Mouse (Mus musculus): ENCODE measurements at regions not wholly inside any gene's neighbourhood (a gene's known extent, or its start where the extent isn't known, plus 50 kb on each side); places are given as distances from the start of the nearest gene placed in this dataset.

GRCm38 (mm10) chr15:36933581-36933991 lies 74.0 kb downstream of the Zfp706 start:
- Histone ChIP-seq H3K27me3 (no peaks in the 10 kb centered on the region), H3K4me1 (replicated peaks) (peaks cover 9% of the 10 kb centered on the region), H3K9ac (no peak overlapping the region), H3K9me3 (no peaks in the 10 kb centered on the region), H3K27ac (replicated peaks) (no peak overlapping the region), H3K4me3 (no peak overlapping the region), H3K36me3 (no peaks in the 10 kb centered on the region), H3K4me2 (no peak overlapping the region)
- 86% methylated on average over 2 of the region's 2 CpGs for WGBS
- no peak for ATAC-seq (ENCODE audit: low FRiP score, low read depth)

DNA sequence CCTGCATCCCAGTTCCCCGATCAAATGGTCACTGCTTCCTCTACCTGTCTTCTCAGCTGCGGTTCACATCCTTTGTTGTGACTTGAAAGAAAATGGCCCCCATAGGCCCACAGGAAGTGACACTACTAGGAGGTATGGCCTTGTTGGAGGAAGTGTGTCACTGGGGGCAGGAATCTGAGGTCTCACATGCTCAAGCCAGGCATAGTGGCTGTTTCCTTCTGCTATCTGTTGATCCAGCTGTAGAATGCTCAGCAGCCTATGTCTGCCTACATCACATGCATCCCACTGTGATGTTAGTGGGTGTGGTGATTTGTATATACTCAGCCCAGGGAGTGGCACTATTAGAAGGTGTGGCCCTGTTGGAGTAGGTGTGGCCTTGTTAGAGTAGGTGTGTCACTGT lies 76.1 kb downstream of the Zfp706 start:
- Histone ChIP-seq H3K27ac (replicated peaks) (no peak overlapping the region), H3K27me3 (no peaks in the 10 kb centered on the region), H3K9ac (no peak overlapping the region), H3K4me2 (no peak overlapping the region), H3K4me1 (replicated peaks) (no peaks in the 10 kb centered on the region), H3K9me3 (no peaks in the 10 kb centered on the region), H3K4me3 (no peak overlapping the region), H3K36me3 (no peaks in the 10 kb centered on the region)
- no peak for ATAC-seq (ENCODE audit: low FRiP score, low read depth)
- 81% methylated on average over 2 of the region's 2 CpGs for WGBS

- Histone ChIP-seq H3K9ac (no peak overlapping the region), H3K4me2 (no peak overlapping the region), H3K36me3 (no peaks in the 10 kb centered on the region), H3K4me1 (replicated peaks) (no peaks in the 10 kb centered on the region), H3K9me3 (no peaks in the 10 kb centered on the region), H3K27ac (replicated peaks) (no peak overlapping the region), H3K27me3 (no peaks in the 10 kb centered on the region), H3K4me3 (no peak overlapping the region)
- WGBS = 85% methylated on average over 6 of the region's 6 CpGs
- ATAC-seq (ENCODE audit: low FRiP score, low read depth) = no peak
These were observed 77.1 kb downstream of the Zfp706 start for GRCm38 (mm10) chr15:36930433-36930832.

- WGBS = 82% methylated on average over 2 of the region's 2 CpGs
These were observed 77.8 kb downstream of the Zfp706 start for GRCm38 (mm10) chr15:36929786-36930185.

DNA sequence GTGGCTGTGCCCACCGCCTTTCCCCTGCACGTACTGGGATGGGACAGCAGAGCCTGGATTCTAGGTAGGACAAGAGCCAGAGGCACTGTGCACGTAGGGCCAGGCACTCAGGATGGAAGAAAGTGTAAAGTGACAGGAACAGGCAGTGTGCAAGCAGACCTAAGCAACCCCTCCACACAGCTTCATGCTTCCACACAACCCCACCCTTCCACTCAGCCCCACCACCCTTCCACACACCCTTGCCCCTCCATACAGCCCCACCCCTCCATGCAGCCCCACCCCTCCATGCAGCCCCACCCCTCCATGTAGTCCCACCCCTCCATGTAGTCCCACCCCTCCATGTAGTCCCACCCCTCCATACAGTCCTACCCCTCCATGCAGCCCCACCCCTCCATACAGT lies 78.5 kb downstream of the Zfp706 start:
- Histone ChIP-seq H3K27ac (replicated peaks) (no peak overlapping the region), H3K9ac (no peak overlapping the region), H3K4me1 (replicated peaks) (no peaks in the 10 kb centered on the region), H3K9me3 (no peaks in the 10 kb centered on the region), H3K36me3 (no peaks in the 10 kb centered on the region), H3K4me2 (no peak overlapping the region), H3K4me3 (no peak overlapping the region), H3K27me3 (no peaks in the 10 kb centered on the region)
- ATAC-seq (ENCODE audit: low FRiP score, low read depth) = no peak
- WGBS = 87% methylated on average over 3 of the region's 3 CpGs

More at GRCm38 (mm10) chr15:36929786-36930185, 77.8 kb downstream of the Zfp706 start:
- no peak overlapping the region for H3K4me3 ChIP-seq
- H3K4me2 ChIP-seq = no peak overlapping the region
- ATAC-seq (ENCODE audit: low FRiP score, low read depth) = no peak
- no peaks in the 10 kb centered on the region for H3K4me1 ChIP-seq (replicated peaks)
- no peaks in the 10 kb centered on the region for H3K36me3 ChIP-seq
- no peak overlapping the region for H3K9ac ChIP-seq
- no peaks in the 10 kb centered on the region for H3K27me3 ChIP-seq
- no peaks in the 10 kb centered on the region for H3K9me3 ChIP-seq
- H3K27ac ChIP-seq (replicated peaks) = no peak overlapping the region

GRCm38 (mm10) chr15:36928678-36929077 lies 78.9 kb downstream of the Zfp706 start:
- Histone ChIP-seq H3K27ac (replicated peaks) (no peak overlapping the region), H3K4me2 (no peak overlapping the region), H3K9ac (no peak overlapping the region), H3K4me3 (no peak overlapping the region), H3K4me1 (replicated peaks) (no peaks in the 10 kb centered on the region), H3K9me3 (no peaks in the 10 kb centered on the region), H3K27me3 (no peaks in the 10 kb centered on the region), H3K36me3 (no peaks in the 10 kb centered on the region)
- ATAC-seq (ENCODE audit: low FRiP score, low read depth) = no peak
- 92% methylated on average over 4 of the region's 4 CpGs for WGBS

- Histone ChIP-seq H3K4me3 (no peak overlapping the region), H3K9me3 (no peaks in the 10 kb centered on the region), H3K27me3 (no peaks in the 10 kb centered on the region), H3K4me2 (no peak overlapping the region), H3K4me1 (replicated peaks) (no peaks in the 10 kb centered on the region), H3K9ac (no peak overlapping the region), H3K36me3 (no peaks in the 10 kb centered on the region), H3K27ac (replicated peaks) (no peak overlapping the region)
- WGBS = 76% methylated on average over 5 of the region's 5 CpGs
- no peak for ATAC-seq (ENCODE audit: low FRiP score, low read depth)
These were observed 80.1 kb downstream of the Zfp706 start for GRCm38 (mm10) chr15:36927436-36927835.

- Histone ChIP-seq H3K4me1 (replicated peaks) (no peaks in the 10 kb centered on the region), H3K27ac (replicated peaks) (no peak overlapping the region), H3K4me2 (no peak overlapping the region), H3K9ac (no peak overlapping the region), H3K4me3 (no peak overlapping the region), H3K27me3 (no peaks in the 10 kb centered on the region), H3K9me3 (no peaks in the 10 kb centered on the region), H3K36me3 (no peaks in the 10 kb centered on the region)
- WGBS = 76% methylated on average over 6 of the region's 6 CpGs
- no peak for ATAC-seq (ENCODE audit: low FRiP score, low read depth)
These were observed 83.4 kb downstream of the Zfp706 start for GRCm38 (mm10) chr15:36924171-36924570.

DNA sequence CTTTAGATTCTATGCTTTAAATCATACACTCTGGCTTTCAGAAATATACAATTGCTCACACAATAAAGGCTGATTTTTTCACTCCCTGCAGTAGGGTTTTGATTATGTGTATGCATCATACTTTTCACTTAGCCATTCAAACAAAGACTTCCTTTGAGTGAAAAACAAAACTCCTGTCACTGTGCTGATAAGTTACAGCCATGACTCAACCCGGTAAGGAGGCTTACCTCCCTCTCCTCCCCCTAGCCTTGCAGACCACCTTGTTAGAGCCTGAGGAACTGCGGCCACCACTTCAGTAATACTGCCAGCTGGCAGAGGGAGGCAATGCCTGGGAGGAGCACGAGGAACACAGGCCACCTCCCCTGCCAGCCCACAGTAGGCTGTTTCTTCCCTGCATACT lies 86.2 kb downstream of the Zfp706 start:
- H3K27me3 ChIP-seq = no peaks in the 10 kb centered on the region
- no peak for ATAC-seq (ENCODE audit: low FRiP score, low read depth)
- 0 out of 2 replicates have a peak, but pooled peaks cover 3% of the 10 kb centered on the region for H3K4me1 ChIP-seq (replicated peaks)
- no peaks in the 10 kb centered on the region for H3K9me3 ChIP-seq
- WGBS = 38% methylated on average over 3 of the region's 3 CpGs
- H3K4me3 ChIP-seq = no peak overlapping the region
- no peak overlapping the region for H3K4me2 ChIP-seq
- no peaks in the 10 kb centered on the region for H3K36me3 ChIP-seq
- no peak overlapping the region for H3K27ac ChIP-seq (replicated peaks)
- H3K9ac ChIP-seq = no peak overlapping the region

- no peaks in the 10 kb centered on the region for H3K9me3 ChIP-seq
- 0 out of 2 replicates have a peak, but pooled peaks cover 3% of the 10 kb centered on the region for H3K4me1 ChIP-seq (replicated peaks)
- H3K4me2 ChIP-seq = no peak overlapping the region
- H3K4me3 ChIP-seq = no peak overlapping the region
- H3K36me3 ChIP-seq = no peaks in the 10 kb centered on the region
- H3K27ac ChIP-seq (replicated peaks) = no peak overlapping the region
- H3K27me3 ChIP-seq = no peaks in the 10 kb centered on the region
- no peak for ATAC-seq (ENCODE audit: low FRiP score, low read depth)
- H3K9ac ChIP-seq = no peak overlapping the region
These were observed 86.7 kb downstream of the Zfp706 start for GRCm38 (mm10) chr15:36920886-36921285.

GRCm38 (mm10) chr15:36919704-36920103 lies 87.9 kb downstream of the Zfp706 start:
- no peaks in the 10 kb centered on the region for H3K36me3 ChIP-seq
- H3K27me3 ChIP-seq = no peaks in the 10 kb centered on the region
- H3K4me1 ChIP-seq (replicated peaks) = 0 out of 2 replicates have a peak, but pooled peaks cover 3% of the 10 kb centered on the region
- H3K9me3 ChIP-seq = no peaks in the 10 kb centered on the region
- no peak overlapping the region for H3K4me3 ChIP-seq
- H3K27ac ChIP-seq (replicated peaks) = no peak overlapping the region
- no peak overlapping the region for H3K9ac ChIP-seq
- no peak overlapping the region for H3K4me2 ChIP-seq
- WGBS = 95% methylated on average over 5 of the region's 5 CpGs
- ATAC-seq (ENCODE audit: low FRiP score, low read depth) = no peak

GRCm38 (mm10) chr15:36919209-36919608 lies 88.4 kb downstream of the Zfp706 start:
- Histone ChIP-seq H3K9me3 (no peaks in the 10 kb centered on the region), H3K4me1 (replicated peaks) (0 out of 2 replicates have a peak, but pooled peaks cover 3% of the 10 kb centered on the region), H3K4me2 (no peak overlapping the region), H3K36me3 (no peaks in the 10 kb centered on the region), H3K27ac (replicated peaks) (no peak overlapping the region), H3K9ac (no peak overlapping the region), H3K27me3 (no peaks in the 10 kb centered on the region), H3K4me3 (no peak overlapping the region)
- no peak for ATAC-seq (ENCODE audit: low FRiP score, low read depth)
- WGBS = 92% methylated on average over 4 of the region's 4 CpGs

DNA sequence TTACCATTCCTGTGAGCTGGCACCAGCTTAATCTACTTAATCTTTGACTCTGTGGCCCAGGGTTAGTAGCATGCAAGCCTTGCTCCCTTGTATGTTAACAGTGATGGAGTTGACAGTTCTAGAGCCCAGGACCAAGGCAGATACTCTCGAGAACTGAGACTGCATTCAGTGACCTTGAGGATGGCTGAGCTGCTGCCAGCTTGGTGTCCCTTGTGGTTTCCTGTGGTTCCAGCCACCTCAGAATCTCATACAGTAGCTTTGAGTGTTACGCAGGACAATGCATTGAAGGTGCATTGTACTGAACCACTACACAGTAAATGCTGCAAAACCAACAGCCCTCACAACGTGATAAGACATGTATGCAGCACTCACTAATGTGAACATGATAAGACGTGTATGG lies 90.6 kb downstream of the Zfp706 start:
- 74% methylated on average over 4 of the region's 4 CpGs for WGBS
- no peaks in the 10 kb centered on the region for H3K9me3 ChIP-seq
- H3K4me3 ChIP-seq = no peak overlapping the region
- ATAC-seq (ENCODE audit: low FRiP score, low read depth) = no peak
- H3K36me3 ChIP-seq = no peaks in the 10 kb centered on the region
- no peak overlapping the region for H3K27ac ChIP-seq (replicated peaks)
- no peaks in the 10 kb centered on the region for H3K27me3 ChIP-seq
- H3K4me2 ChIP-seq = no peak overlapping the region
- H3K9ac ChIP-seq = no peak overlapping the region
- 0 out of 2 replicates have a peak, but pooled peaks cover 3% of the 10 kb centered on the region for H3K4me1 ChIP-seq (replicated peaks)

Measured in hindbrain, embryonic 15.5 days (tissue).